Mouse (Mus musculus): ENCODE data around the gene Rbm26. TPM values are rescaled to one million over a fixed set of nuclear protein-coding genes. Genes with fewer than 3 reads are reported as not detected.

Gene Rbm26
- polyA plus RNA-seq, 1 experiment from 2014 or later = 30.0 TPM

- H3K9ac ChIP-seq = no peak overlapping the region
- H3K4me1 ChIP-seq = no peaks in the 10 kb centered on the region; the same call in 1 of the 2 replicates
- no peak overlapping the region for H3K27ac ChIP-seq
- H3K9me3 ChIP-seq = no peaks in the 10 kb centered on the region
- ATAC-seq (ENCODE audit: insufficient number of reproducible peaks, low FRiP score, low TSS enrichment, low read depth) = no peak
- WGBS = 33% methylated on average over 4 of the region's 4 CpGs
- H3K4me3 ChIP-seq = no peak overlapping the region
- H3K27me3 ChIP-seq = no peaks in the 10 kb centered on the region
- H3K36me3 ChIP-seq = no peaks in the 10 kb centered on the region
- H3K4me2 ChIP-seq = no peak overlapping the region
These were observed 12.3 kb downstream of the Rbm26 start for GRCm38 (mm10) chr14:105164793-105165192.

DNA sequence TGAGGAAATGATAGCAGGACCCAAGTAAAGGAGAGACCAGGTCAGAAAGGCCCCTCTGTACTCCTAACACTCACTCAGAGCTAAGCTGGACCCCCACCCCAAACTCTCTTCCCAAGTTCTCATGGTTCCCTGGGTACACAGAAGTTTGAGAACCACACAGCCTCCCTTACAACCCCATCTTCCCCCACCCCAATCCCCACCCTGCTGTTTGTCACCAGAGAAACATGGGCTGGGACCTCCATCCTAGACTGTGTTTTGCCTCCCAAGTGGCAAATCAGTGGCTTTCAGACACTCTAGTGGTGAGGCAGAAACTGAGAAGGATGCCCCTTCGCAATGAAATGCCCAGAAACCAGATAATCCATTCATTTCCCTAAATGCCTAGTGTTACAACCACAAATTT lies 15.8 kb downstream of the Rbm26 start:
- H3K27ac ChIP-seq = no peak overlapping the region
- H3K4me3 ChIP-seq = no peak overlapping the region
- WGBS = 90% methylated on average over 1 of the region's 1 CpGs
- no peaks in the 10 kb centered on the region for H3K9me3 ChIP-seq
- ATAC-seq (ENCODE audit: insufficient number of reproducible peaks, low FRiP score, low TSS enrichment, low read depth) = no peak
- peaks cover 10% of the 10 kb centered on the region; the same call in 1 of the 2 replicates for H3K36me3 ChIP-seq
- H3K9ac ChIP-seq = no peak overlapping the region
- no peaks in the 10 kb centered on the region for H3K27me3 ChIP-seq
- H3K4me2 ChIP-seq = no peak overlapping the region
- H3K4me1 ChIP-seq = no peaks in the 10 kb centered on the region; the same call in 1 of the 2 replicates

- Histone ChIP-seq H3K9ac (no peak overlapping the region), H3K27ac (no peak overlapping the region), H3K4me2 (no peak overlapping the region), H3K4me1 (no peaks in the 10 kb centered on the region; the same call in 1 of the 2 replicates), H3K4me3 (no peak overlapping the region), H3K9me3 (no peaks in the 10 kb centered on the region), H3K36me3 (peaks cover 10% of the 10 kb centered on the region; the same call in 1 of the 2 replicates), H3K27me3 (no peaks in the 10 kb centered on the region)
- 15% methylated on average over 2 of the region's 2 CpGs for WGBS
- ATAC-seq (ENCODE audit: insufficient number of reproducible peaks, low FRiP score, low TSS enrichment, low read depth) = no peak
These were observed 18.6 kb downstream of the Rbm26 start for GRCm38 (mm10) chr14:105158526-105158925.

DNA sequence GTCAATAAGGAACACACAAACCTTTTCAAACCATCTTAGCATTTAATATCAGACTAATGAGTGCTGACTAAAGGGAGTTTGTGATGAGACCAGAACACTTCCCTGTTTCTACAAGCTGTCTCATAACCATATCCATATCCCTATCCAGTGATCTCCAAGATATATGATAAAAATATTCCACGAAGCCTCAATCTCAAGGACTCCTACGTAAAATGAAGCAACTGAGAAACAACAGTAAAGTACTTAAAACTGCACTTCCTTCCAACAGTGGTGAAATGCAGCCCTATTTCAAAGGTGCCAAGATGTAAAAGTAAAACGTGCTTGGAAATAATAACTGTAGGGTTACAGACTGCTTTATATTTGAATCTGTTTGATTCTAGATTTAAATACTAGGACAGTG lies 43.1 kb downstream of the Rbm26 start:
- Histone ChIP-seq H3K27me3 (no peaks in the 10 kb centered on the region), H3K4me1 (no peaks in the 10 kb centered on the region), H3K4me3 (no peak overlapping the region), H3K27ac (no peak overlapping the region), H3K4me2 (no peak overlapping the region), H3K36me3 (peaks cover 17% of the 10 kb centered on the region), H3K9me3 (no peaks in the 10 kb centered on the region), H3K9ac (no peak overlapping the region)
- WGBS = 92% methylated on average over 3 of the region's 3 CpGs
- ATAC-seq (ENCODE audit: insufficient number of reproducible peaks, low FRiP score, low TSS enrichment, low read depth) = no peak

DNA sequence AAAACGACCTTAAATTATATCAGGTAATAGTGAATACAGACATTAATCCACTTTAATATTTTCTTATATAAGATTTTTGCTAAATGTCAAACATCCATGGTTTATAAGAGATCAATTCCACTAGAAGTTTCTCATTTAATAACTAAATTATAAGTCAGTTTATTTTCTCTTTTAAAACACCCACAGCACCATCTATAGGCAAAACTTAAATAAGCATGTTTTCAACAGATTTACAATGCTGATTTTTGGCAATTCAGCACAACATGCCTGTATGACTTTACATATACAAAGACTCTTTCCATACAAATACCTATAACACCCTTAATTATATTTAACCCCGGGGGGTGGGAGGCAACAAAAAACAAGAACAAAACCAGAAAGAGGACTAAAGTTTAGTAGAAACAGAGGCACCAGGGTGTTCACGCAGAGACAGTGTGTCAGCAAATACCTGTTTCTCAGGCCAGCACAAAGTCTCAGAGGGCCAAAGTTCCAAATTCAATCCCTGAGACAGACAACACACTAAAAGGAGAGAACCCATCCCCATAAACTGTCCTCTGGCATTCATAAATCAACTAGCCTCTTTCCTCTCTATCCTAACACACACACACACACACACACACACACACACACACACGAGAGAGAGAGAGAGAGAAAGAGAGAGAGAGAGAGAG lies 49.3 kb downstream of the Rbm26 start:
- H3K36me3 ChIP-seq = peaks cover 41% of the 10 kb centered on the region

DNA sequence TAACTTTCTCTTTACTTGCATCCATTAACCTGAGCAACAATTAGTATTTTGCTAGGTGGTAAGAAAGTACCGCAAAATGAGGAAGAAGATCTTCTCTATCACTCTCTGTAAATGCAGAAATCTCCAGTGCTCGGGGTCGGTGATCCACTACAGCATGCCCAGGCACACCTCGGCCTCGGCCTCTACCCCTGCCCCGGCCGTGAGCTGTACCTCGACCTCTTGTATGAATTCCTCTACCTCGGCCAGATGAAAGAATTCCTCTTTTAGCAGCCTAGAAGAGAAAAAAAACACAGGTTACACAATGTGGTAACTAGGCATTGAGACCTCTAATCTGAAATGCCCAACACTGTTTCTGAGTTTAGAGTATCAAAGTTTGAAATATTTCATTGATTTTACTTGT lies 52.6 kb downstream of the Rbm26 start:
- no peak overlapping the region for H3K4me3 ChIP-seq
- no peaks in the 10 kb centered on the region for H3K27me3 ChIP-seq
- no peaks in the 10 kb centered on the region for H3K9me3 ChIP-seq
- H3K4me2 ChIP-seq = no peak overlapping the region
- peaks cover 46% of the 10 kb centered on the region for H3K36me3 ChIP-seq
- H3K27ac ChIP-seq = no peak overlapping the region
- H3K9ac ChIP-seq = no peak overlapping the region
- ATAC-seq (ENCODE audit: insufficient number of reproducible peaks, low FRiP score, low TSS enrichment, low read depth) = no peak
- H3K4me1 ChIP-seq = no peaks in the 10 kb centered on the region
- 95% methylated on average over 9 of the region's 9 CpGs for WGBS

More for the DNA sequence above, 49.3 kb downstream of the Rbm26 start:
- H3K27ac ChIP-seq = no peak overlapping the region
- WGBS = 90% methylated on average over 4 of the region's 4 CpGs
- no peaks in the 10 kb centered on the region for H3K9me3 ChIP-seq
- no peak overlapping the region for H3K4me2 ChIP-seq
- no peaks in the 10 kb centered on the region for H3K4me1 ChIP-seq
- H3K4me3 ChIP-seq = no peak overlapping the region
- H3K27me3 ChIP-seq = no peaks in the 10 kb centered on the region
- no peak overlapping the region for H3K9ac ChIP-seq
- ATAC-seq (ENCODE audit: insufficient number of reproducible peaks, low FRiP score, low TSS enrichment, low read depth) = no peak

- H3K4me2 ChIP-seq = no peak overlapping the region
- no peak overlapping the region for H3K9ac ChIP-seq
- ATAC-seq (ENCODE audit: insufficient number of reproducible peaks, low FRiP score, low TSS enrichment, low read depth) = no peak
- peaks cover 18% of the 10 kb centered on the region for H3K36me3 ChIP-seq
- H3K4me3 ChIP-seq = no peak overlapping the region
- no peaks in the 10 kb centered on the region for H3K4me1 ChIP-seq
- no peak overlapping the region for H3K27ac ChIP-seq
- WGBS = 66% methylated on average over 2 of the region's 2 CpGs
- H3K27me3 ChIP-seq = no peaks in the 10 kb centered on the region
- no peaks in the 10 kb centered on the region for H3K9me3 ChIP-seq
These were observed 61.7 kb downstream of the Rbm26 start for GRCm38 (mm10) chr14:105115402-105115801.

DNA sequence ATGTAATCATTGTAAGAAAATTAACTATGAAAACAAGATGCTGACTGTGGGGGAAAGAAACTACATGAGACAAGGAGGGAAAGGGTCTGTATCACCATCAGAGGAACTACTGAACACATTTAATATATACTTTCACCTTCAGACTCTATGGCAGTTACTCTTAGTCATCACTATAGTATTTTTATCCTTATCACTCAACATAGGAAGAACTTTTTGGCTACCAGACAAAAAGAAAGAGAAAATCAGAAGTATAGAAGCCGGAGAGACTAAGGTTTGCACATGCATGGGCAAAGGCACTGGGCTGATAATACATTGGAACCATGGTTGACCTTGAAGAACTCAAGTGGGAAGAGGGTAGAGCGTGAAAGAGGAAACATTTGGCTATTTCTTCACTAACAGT lies 70.9 kb downstream of the Rbm26 start:
- Histone ChIP-seq H3K4me1 (no peaks in the 10 kb centered on the region), H3K27ac (no peak overlapping the region), H3K9ac (no peak overlapping the region), H3K36me3 (0 out of 2 replicates have a peak, but pooled peaks cover 3% of the 10 kb centered on the region), H3K4me3 (no peak overlapping the region), H3K9me3 (no peaks in the 10 kb centered on the region), H3K27me3 (no peaks in the 10 kb centered on the region), H3K4me2 (no peak overlapping the region)
- no peak for ATAC-seq (ENCODE audit: insufficient number of reproducible peaks, low FRiP score, low TSS enrichment, low read depth)
- WGBS = 91% methylated on average over 2 of the region's 2 CpGs

- H3K4me3 ChIP-seq = no peak overlapping the region
- 77% methylated on average over 7 of the region's 7 CpGs for WGBS
- no peaks in the 10 kb centered on the region for H3K36me3 ChIP-seq
- no peak overlapping the region for H3K27ac ChIP-seq
- no peak overlapping the region for H3K9ac ChIP-seq
- no peak for ATAC-seq (ENCODE audit: insufficient number of reproducible peaks, low FRiP score, low TSS enrichment, low read depth)
- H3K9me3 ChIP-seq = no peaks in the 10 kb centered on the region
- no peaks in the 10 kb centered on the region for H3K4me1 ChIP-seq
- H3K27me3 ChIP-seq = no peaks in the 10 kb centered on the region
- H3K4me2 ChIP-seq = no peak overlapping the region
These were observed 78.3 kb downstream of the Rbm26 start for GRCm38 (mm10) chr14:105098861-105099260.

DNA sequence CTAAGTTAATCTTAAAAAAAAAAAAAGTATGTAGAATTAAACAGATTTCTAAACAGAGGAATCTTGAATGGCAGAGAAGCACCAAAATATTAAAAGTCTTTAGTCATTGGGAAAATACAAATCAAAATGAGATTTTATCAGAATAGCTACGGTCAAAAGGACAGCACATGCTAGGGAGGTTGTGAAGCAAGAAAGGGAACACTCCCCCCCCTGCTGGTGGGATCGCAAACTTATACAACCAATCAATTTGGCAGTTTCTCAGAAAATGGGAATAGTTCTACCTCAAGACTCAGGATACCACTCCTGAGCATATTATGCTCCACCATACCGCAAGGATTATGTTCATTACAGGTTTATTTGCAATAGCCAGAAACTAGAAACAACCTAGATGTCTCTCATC lies 80.9 kb downstream of the Rbm26 start:
- no peaks in the 10 kb centered on the region for H3K9me3 ChIP-seq
- H3K4me3 ChIP-seq = no peak overlapping the region
- 55% methylated on average over 3 of the region's 3 CpGs for WGBS
- H3K27ac ChIP-seq = no peak overlapping the region
- ATAC-seq (ENCODE audit: insufficient number of reproducible peaks, low FRiP score, low TSS enrichment, low read depth) = no peak
- H3K9ac ChIP-seq = no peak overlapping the region
- no peaks in the 10 kb centered on the region for H3K36me3 ChIP-seq
- H3K4me2 ChIP-seq = no peak overlapping the region
- no peaks in the 10 kb centered on the region for H3K27me3 ChIP-seq
- H3K4me1 ChIP-seq = no peaks in the 10 kb centered on the region

DNA sequence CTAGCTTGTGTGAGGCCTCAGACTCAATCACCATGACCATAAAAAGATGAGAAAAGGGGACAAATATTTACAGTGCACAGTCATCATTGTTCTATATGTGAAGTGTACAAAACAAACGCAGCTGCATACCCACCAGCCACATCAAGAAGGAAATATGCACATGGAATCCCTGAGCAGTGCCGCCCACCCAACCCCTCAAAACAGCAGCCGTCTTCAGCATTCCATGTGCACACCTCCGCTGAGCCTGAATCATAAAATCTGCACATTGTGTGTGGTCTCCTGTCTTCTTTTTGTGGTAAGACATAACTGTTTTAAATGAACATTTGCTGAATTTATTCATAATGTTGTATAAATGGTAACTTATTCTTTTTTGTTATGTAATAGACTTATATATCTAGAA lies 90.1 kb downstream of the Rbm26 start:
- Histone ChIP-seq H3K27ac (no peak overlapping the region), H3K4me1 (no peaks in the 10 kb centered on the region), H3K27me3 (no peaks in the 10 kb centered on the region), H3K4me2 (no peak overlapping the region), H3K9ac (no peak overlapping the region), H3K4me3 (no peak overlapping the region), H3K36me3 (no peaks in the 10 kb centered on the region), H3K9me3 (no peaks in the 10 kb centered on the region)
- no peak for ATAC-seq (ENCODE audit: insufficient number of reproducible peaks, low FRiP score, low TSS enrichment, low read depth)
- WGBS = 61% methylated on average over 4 of the region's 4 CpGs

GRCm38 (mm10) chr14:105085332-105085993 lies 91.7 kb downstream of the Rbm26 start:
- H3K27ac ChIP-seq = no peak overlapping the region
- H3K9ac ChIP-seq = no peak overlapping the region
- H3K4me2 ChIP-seq = no peak overlapping the region
- H3K4me3 ChIP-seq = no peak overlapping the region
- H3K9me3 ChIP-seq = no peaks in the 10 kb centered on the region
- no peaks in the 10 kb centered on the region for H3K27me3 ChIP-seq
- H3K4me1 ChIP-seq = no peaks in the 10 kb centered on the region
- H3K36me3 ChIP-seq = no peaks in the 10 kb centered on the region
- WGBS = 65% methylated on average over 7 of the region's 7 CpGs
- no peak for ATAC-seq (ENCODE audit: insufficient number of reproducible peaks, low FRiP score, low TSS enrichment, low read depth)

Measured in limb, embryonic 15.5 days (tissue).